Comparison of ENCODE assay signal across 12 mouse cellular contexts in the genomic region with DNA sequence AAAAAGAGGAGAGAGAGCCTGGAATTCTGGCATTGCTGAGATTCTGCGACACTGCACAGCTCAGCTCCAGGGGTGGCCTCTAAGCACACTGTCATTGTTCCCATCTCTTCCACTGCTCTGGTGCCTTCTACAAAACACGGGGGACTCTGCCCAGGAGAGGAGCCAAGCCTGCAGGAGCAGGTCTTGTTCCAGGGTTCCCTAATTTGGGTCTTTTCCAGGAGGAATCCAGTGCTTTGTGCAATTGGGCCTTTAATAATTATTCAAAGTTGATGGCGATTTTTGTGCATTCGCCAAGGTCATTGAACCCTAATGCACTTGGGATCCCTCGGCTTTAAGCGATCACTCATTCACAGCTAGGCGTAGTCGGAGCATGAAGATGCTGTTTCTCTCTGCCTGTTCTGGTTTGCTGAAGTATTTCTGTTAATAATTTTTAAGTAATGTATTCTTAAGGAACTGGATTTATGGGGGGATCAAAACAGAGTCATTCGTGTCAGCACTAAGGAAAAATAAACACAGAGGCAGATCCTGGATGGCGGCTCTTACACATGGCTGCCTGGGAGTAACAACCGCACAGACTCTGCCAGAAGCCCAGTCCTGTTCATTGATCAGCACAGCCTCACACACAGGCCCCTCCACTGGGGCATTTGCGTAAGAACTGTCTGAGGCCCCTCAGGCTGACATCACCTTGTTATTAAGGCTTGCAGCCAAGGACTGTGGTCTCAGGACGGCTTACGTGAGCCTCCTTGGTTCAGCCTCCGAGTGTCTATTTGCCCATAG. TPM values are rescaled to one million over a fixed set of nuclear protein-coding genes. Genes with fewer than 3 reads are reported as not detected.
A peak's percentile ranks its signal among the peaks of the same experiment; 100 is the strongest.
DNase-seq lines count a peak whose midpoint lies in the region; ATAC-seq and TF ChIP-seq lines count a peak whose summit lies in the region.
"Had no signal": no experiment of that assay in that cellular context is flagged by ENCODE, and none has a peak within 500 bp of the region (broad histone marks: within the 10 kb centered on the region; RNA-seq: fewer than 3 reads in every experiment).

No protein-coding gene starts in this region.

- no peak for DNase-seq in hindbrain, embryonic 10.5 days (ENCODE audit: low spot score)
- peak; percentile 45 for DNase-seq in embryonic facial prominence, embryonic 14.5 days (ENCODE audit: low spot score)
- peak; percentile 37 for DNase-seq in limb, embryonic 14.5 days (ENCODE audit: low spot score)
- no peak for DNase-seq in urinary bladder, postnatal 10 days (ENCODE audit: low spot score)
- DNase-seq in cerebellum, postnatal 25 days = no peak
- DNase-seq: adrenal gland, adult 2 months; cerebellum, adult 8-10 months; right cerebral cortex, postnatal 4 days; thymus, postnatal 25 days had no signal

- H3K27me3 ChIP-seq in hindbrain, embryonic 10.5 days (ENCODE audit: insufficient read depth, poor library complexity, severe bottlenecking) = no peaks in the 10 kb centered on the region
- H3K27me3 ChIP-seq in hindbrain, embryonic 12.5 days = peaks cover 3% of the 10 kb centered on the region; the same call in 1 of the 2 replicates
- no peaks in the 10 kb centered on the region for H3K27me3 ChIP-seq in embryonic facial prominence, embryonic 14.5 days (replicated peaks; ENCODE audit: control insufficient read depth, insufficient read depth, low read length)
- H3K27me3 ChIP-seq in hindbrain, embryonic 16.5 days (replicated peaks; ENCODE audit: control insufficient read depth, insufficient read depth, low read length) = no peaks in the 10 kb centered on the region; the same call in 1 of the 2 replicates
- H3K27me3 ChIP-seq in limb, embryonic 14.5 days (ENCODE audit: control insufficient read depth, insufficient read depth, low read length) = no peaks in the 10 kb centered on the region

- no peak for ATAC-seq in hindbrain, embryonic 12.5 days (ENCODE audit: low FRiP score)
- peak; percentile 62; the same call in 1 of the 2 replicates for ATAC-seq in embryonic facial prominence, embryonic 14.5 days (ENCODE audit: low read depth)
- ATAC-seq in hindbrain, embryonic 16.5 days = peak; percentile 74; the same call in 1 of the 2 replicates
- ATAC-seq in limb, embryonic 14.5 days (ENCODE audit: low FRiP score, low read depth) = no peak

- TF ChIP-seq POLR2A in limb, embryonic 14.5 days (IDR thresholded peaks at IDR 0.05; ENCODE audit: borderline replicate concordance, extremely low read depth, insufficient read depth, insufficient read length) = no peak

- 73% methylated on average over 15 of the region's 15 CpGs for WGBS in hindbrain, embryonic 10.5 days
- WGBS in hindbrain, embryonic 12.5 days = 59% methylated on average over 15 of the region's 15 CpGs
- WGBS in embryonic facial prominence, embryonic 14.5 days = 47% methylated on average over 15 of the region's 15 CpGs
- 36% methylated on average over 15 of the region's 15 CpGs for WGBS in hindbrain, embryonic 16.5 days
- 60% methylated on average over 15 of the region's 15 CpGs for WGBS in limb, embryonic 14.5 days

- no peak overlapping the region for H3K4me2 ChIP-seq in hindbrain, embryonic 12.5 days (replicated peaks)
- H3K4me2 ChIP-seq in embryonic facial prominence, embryonic 14.5 days (ENCODE audit: low read depth, low read length) = no peak overlapping the region
- H3K4me2 ChIP-seq in hindbrain, embryonic 16.5 days (ENCODE audit: low read length) = no peak overlapping the region
- H3K4me2 ChIP-seq in limb, embryonic 14.5 days (replicated peaks; ENCODE audit: low read depth, low read length, severe bottlenecking) = no peak overlapping the region

- no peak overlapping the region for H3K4me3 ChIP-seq in hindbrain, embryonic 10.5 days
- no peak overlapping the region for H3K4me3 ChIP-seq in hindbrain, embryonic 12.5 days
- H3K4me3 ChIP-seq in embryonic facial prominence, embryonic 14.5 days (ENCODE audit: low read depth, low read length) = no peak overlapping the region
- H3K4me3 ChIP-seq in hindbrain, embryonic 16.5 days (ENCODE audit: low read length) = no peak overlapping the region
- H3K4me3 ChIP-seq in limb, embryonic 14.5 days (replicated peaks; ENCODE audit: low read length) = no peak overlapping the region

- peaks cover 20% of the 10 kb centered on the region for H3K4me1 ChIP-seq in hindbrain, embryonic 10.5 days (replicated peaks)
- H3K4me1 ChIP-seq in hindbrain, embryonic 12.5 days = peaks cover 10% of the 10 kb centered on the region
- peaks cover 12% of the 10 kb centered on the region for H3K4me1 ChIP-seq in embryonic facial prominence, embryonic 14.5 days (ENCODE audit: control insufficient read depth, insufficient read depth, low read length)
- H3K4me1 ChIP-seq in hindbrain, embryonic 16.5 days (ENCODE audit: control insufficient read depth, insufficient read depth, low read depth, low read length) = no peaks in the 10 kb centered on the region; the same call in 1 of the 2 replicates
- peaks cover 11% of the 10 kb centered on the region for H3K4me1 ChIP-seq in limb, embryonic 14.5 days (ENCODE audit: control insufficient read depth, insufficient read depth, low read length)

- H3K36me3 ChIP-seq in hindbrain, embryonic 10.5 days = no peaks in the 10 kb centered on the region
- no peaks in the 10 kb centered on the region for H3K36me3 ChIP-seq in hindbrain, embryonic 12.5 days
- H3K36me3 ChIP-seq in embryonic facial prominence, embryonic 14.5 days (ENCODE audit: control insufficient read depth, insufficient read depth, low read length) = no peaks in the 10 kb centered on the region
- no peaks in the 10 kb centered on the region for H3K36me3 ChIP-seq in hindbrain, embryonic 16.5 days (ENCODE audit: control insufficient read depth, insufficient read depth, low read length)
- no peaks in the 10 kb centered on the region for H3K36me3 ChIP-seq in limb, embryonic 14.5 days (ENCODE audit: control insufficient read depth, insufficient read depth, low read length)

- H3K9ac ChIP-seq in hindbrain, embryonic 12.5 days = no peak overlapping the region
- no peak overlapping the region for H3K9ac ChIP-seq in embryonic facial prominence, embryonic 14.5 days (ENCODE audit: low read depth, low read length)
- H3K9ac ChIP-seq in hindbrain, embryonic 16.5 days (ENCODE audit: low read depth, low read length) = no peak overlapping the region
- no peak overlapping the region for H3K9ac ChIP-seq in limb, embryonic 14.5 days (ENCODE audit: low read depth, low read length, severe bottlenecking)
- H3K9ac ChIP-seq: liver, embryonic 14.5 days had no signal

- peaks cover 5% of the 10 kb centered on the region; the same call in 1 of the 2 replicates for H3K9me3 ChIP-seq in hindbrain, embryonic 10.5 days
- H3K9me3 ChIP-seq in hindbrain, embryonic 12.5 days (replicated peaks) = peaks cover 3% of the 10 kb centered on the region; the same call in 1 of the 2 replicates
- peaks cover 6% of the 10 kb centered on the region; the same call in 1 of the 2 replicates for H3K9me3 ChIP-seq in embryonic facial prominence, embryonic 14.5 days (ENCODE audit: control insufficient read depth, low read length)
- no peaks in the 10 kb centered on the region for H3K9me3 ChIP-seq in hindbrain, embryonic 16.5 days (ENCODE audit: control insufficient read depth, low read length)
- no peaks in the 10 kb centered on the region for H3K9me3 ChIP-seq in limb, embryonic 14.5 days (ENCODE audit: control insufficient read depth, low read length)

- H3K27ac ChIP-seq in hindbrain, embryonic 10.5 days = peak overlapping the region; percentile 54
- H3K27ac ChIP-seq in hindbrain, embryonic 12.5 days = no peak overlapping the region
- H3K27ac ChIP-seq in embryonic facial prominence, embryonic 14.5 days (replicated peaks; ENCODE audit: low read depth, low read length) = no peak overlapping the region
- no peak overlapping the region for H3K27ac ChIP-seq in hindbrain, embryonic 16.5 days (ENCODE audit: low read depth, low read length)
- 0 out of 2 replicates have a peak overlapping the region, but pooled peaks have one; percentile 3 for H3K27ac ChIP-seq in limb, embryonic 14.5 days (replicated peaks; ENCODE audit: low read depth, low read length)
- H3K27ac ChIP-seq: liver, embryonic 14.5 days had no signal

RNA-seq across cellular contexts. Expression of gene Cops8, which starts 35.9 kb away (rescaled TPM):
- 193 and 195 TPM in 2 replicates for polyA plus RNA-seq in hindbrain, embryonic 10.5 days (2016; fragmentation: Nextera tagmentation; extraction: Ambion mirVana)
- polyA plus RNA-seq in hindbrain, embryonic 12.5 days (2016; fragmentation: Nextera tagmentation; extraction: Ambion mirVana) = 168 and 182 TPM in 2 replicates
- 141 and 161 TPM in 2 replicates for polyA plus RNA-seq in embryonic facial prominence, embryonic 14.5 days (2014; fragmentation: Nextera tagmentation; extraction: Ambion mirVana)
- polyA plus RNA-seq in hindbrain, embryonic 16.5 days (2015; fragmentation: Nextera tagmentation; extraction: Ambion mirVana) = 159 and 165 TPM in 2 replicates
- polyA plus RNA-seq in limb, embryonic 14.5 days (2012; rRNA removed) = 118 and 126 TPM in 2 replicates
- polyA plus RNA-seq in limb, embryonic 14.5 days (2014; fragmentation: Nextera tagmentation; extraction: Ambion mirVana) = 155 and 168 TPM in 2 replicates

Comparison
In these comparisons a context has a peak if more than half of its experiments do, and no peak if none do; other contexts are left out.
1. H3K27ac ChIP-seq: peak in hindbrain, embryonic 10.5 days (single experiment) and limb, embryonic 14.5 days (single experiment); none in hindbrain, embryonic 12.5 days (single experiment), embryonic facial prominence, embryonic 14.5 days (single experiment) and hindbrain, embryonic 16.5 days (single experiment).
2. ATAC-seq: peak in embryonic facial prominence, embryonic 14.5 days (single experiment) and hindbrain, embryonic 16.5 days (single experiment); none in hindbrain, embryonic 12.5 days (single experiment) and limb, embryonic 14.5 days (single experiment).
3. DNase-seq: peak in embryonic facial prominence, embryonic 14.5 days (single experiment) and limb, embryonic 14.5 days (single experiment); none in hindbrain, embryonic 10.5 days (single experiment), urinary bladder, postnatal 10 days (single experiment) and cerebellum, postnatal 25 days (0 of 2).